Mouse (Mus musculus) liver, adult 2 months (tissue): Measurements from ENCODE around the gene Mical1. TPM values are rescaled to one million over a fixed set of nuclear protein-coding genes. Genes with fewer than 3 reads are reported as not detected.

Source experiments
- DNase-seq: peaks from one replicate; pipeline ENCODE4 v3.0.0-alpha.2; 2011; ENCODE audit warnings: low read depth, low spot score; ENCODE audit errors: extremely low read depth
- H3K27ac ChIP-seq: fragments of 200-500 bp; replicated peaks from 2 replicates; pipeline ENCODE4 v1.5.1; 2012; ENCODE audit warnings: low read depth, mild to moderate bottlenecking, control low read depth, inconsistent platforms, low read length; ENCODE audit not compliant: insufficient read depth
- H3K27me3 ChIP-seq: fragments of 200-500 bp; 2 replicates; pipeline ENCODE4 v1.6.1; 2012; ENCODE audit warnings: mild to moderate bottlenecking, moderate library complexity, low read length, inconsistent platforms; ENCODE audit not compliant: control insufficient read depth, insufficient read depth
- H3K36me3 ChIP-seq: fragments of 200-500 bp; 2 replicates; pipeline ENCODE4 v1.6.1; 2012; ENCODE audit warnings: low read length, inconsistent platforms; ENCODE audit not compliant: control insufficient read depth, insufficient read depth
- H3K4me1 ChIP-seq: fragments of 200-500 bp; 2 replicates; pipeline ENCODE4 v1.6.1; 2011; ENCODE audit warnings: low read length; ENCODE audit not compliant: control insufficient read depth, insufficient read depth
- H3K4me3 ChIP-seq: fragments of 200-500 bp; 2 replicates; pipeline ENCODE4 v1.5.1; 2011; ENCODE audit warnings: low read depth, mild to moderate bottlenecking, control low read depth, low read length, moderate library complexity; ENCODE audit not compliant: insufficient read depth
- H3K79me2 ChIP-seq: fragments of 200-500 bp; 2 replicates; pipeline ENCODE4 v1.6.1; 2012; ENCODE audit warnings: inconsistent platforms, mild to moderate bottlenecking, low read length, moderate library complexity; ENCODE audit not compliant: control insufficient read depth, insufficient read depth
- H3K9ac ChIP-seq: fragments of 200-500 bp; 2 replicates; pipeline ENCODE4 v1.6.1; 2012; ENCODE audit warnings: low read depth, mild to moderate bottlenecking, control low read depth, inconsistent platforms, low read length
- CTCF ChIP-seq: fragments of 200-500 bp; IDR thresholded peaks from 2 replicates; pipeline ENCODE4 v1.5.1; 2011; ENCODE audit warnings: low read depth, low read length, control low read depth
- POLR2A ChIP-seq: fragments of 200-500 bp; IDR thresholded peaks from 2 replicates; pipeline ENCODE4 v1.6.1; 2011; ENCODE audit warnings: low read length, control low read depth; ENCODE audit not compliant: insufficient read depth; ENCODE audit errors: extremely low read depth
- WGBS: fragments of 180-500 bp; shearing (Covaris S2); methylation state at CpG from one replicate; pipeline ENCODE4 v1.1.7; 2018; 5-methylcytosine and 5-hydroxymethylcytosine counted together
- polyA plus RNA-seq: library from polyadenylated mRNA; depleted of rRNA; stranded (reverse); fragments of >200 nt; gene quantifications from 2 replicates; pipeline ENCODE4 v1.2.3, GENCODE M21; 2012
- total RNA-seq: library from RNA; depleted of rRNA; stranded (reverse); fragments of >200 nt; gene quantifications from 2 replicates; pipeline ENCODE4 v1.2.3, GENCODE M21; 2014

The Mical1 gene
- total and polyA plus RNA-seq, 2 experiments: 0.55 to 3.7 TPM

- Histone ChIP-seq H3K9ac (peak within 1 kb of the TSS; percentile 94), H3K79me2 (peaks cover 9% of the 10 kb centered on the region; the same call in 1 of the 2 replicates), H3K4me3 (peak within 1 kb of the TSS; percentile 94), H3K36me3 (peaks cover 6% of the 10 kb centered on the region), H3K27ac (peak within 1 kb of the TSS; percentile 92), H3K4me1 (peaks cover 16% of the 10 kb centered on the region), H3K27me3 (no peaks in the 10 kb centered on the region)
- WGBS: under 1% methylated on average over 49 of the region's 49 CpGs
- TF ChIP-seq POLR2A (peak; percentile 67; the same call in 1 of the 2 replicates), CTCF (no peak)
- peak; percentile 87 for DNase-seq
Measured at GRCm38 (mm10) chr10:41450137-41450670, 25.9 kb upstream of the Mical1 start, which contains the start of gene Zbtb24. Gene Zbtb24, plus strand, starts transcription at chr10:41450383.

GRCm38 (mm10) chr10:41450780-41451522 is 25.2 kb upstream of the Mical1 start:
- peak overlapping the region; percentile 92 for H3K27ac ChIP-seq
- TF ChIP-seq POLR2A: no peak
- no peak for TF ChIP-seq CTCF
- 13% methylated on average over 18 of the region's 18 CpGs for WGBS
- peaks cover 14% of the 10 kb centered on the region for H3K36me3 ChIP-seq
- peaks cover 9% of the 10 kb centered on the region; the same call in 1 of the 2 replicates for H3K79me2 ChIP-seq
- peak; percentile 91 for DNase-seq
- peaks cover 16% of the 10 kb centered on the region for H3K4me1 ChIP-seq
- no peaks in the 10 kb centered on the region for H3K27me3 ChIP-seq
- H3K9ac ChIP-seq: peak overlapping the region; percentile 94
- H3K4me3 ChIP-seq: peak overlapping the region; percentile 94

GRCm38 (mm10) chr10:41451656-41452055 is 24.5 kb upstream of the Mical1 start:
- 70% methylated on average over 9 of the region's 9 CpGs for WGBS
- Histone ChIP-seq H3K36me3 (peaks cover 16% of the 10 kb centered on the region), H3K79me2 (peaks cover 9% of the 10 kb centered on the region; the same call in 1 of the 2 replicates), H3K4me3 (no peak overlapping the region), H3K27ac (peak overlapping the region; percentile 42), H3K27me3 (no peaks in the 10 kb centered on the region), H3K4me1 (peaks cover 16% of the 10 kb centered on the region), H3K9ac (no peak overlapping the region)
- peak; percentile 53 for DNase-seq
- no peak for TF ChIP-seq CTCF
- TF ChIP-seq POLR2A: no peak

GRCm38 (mm10) chr10:41452791-41453190 is 23.3 kb upstream of the Mical1 start:
- TF ChIP-seq CTCF (no peak), POLR2A (no peak)
- H3K4me3 ChIP-seq: no peak overlapping the region
- peaks cover 16% of the 10 kb centered on the region for H3K4me1 ChIP-seq
- no peak overlapping the region for H3K27ac ChIP-seq
- peaks cover 16% of the 10 kb centered on the region for H3K36me3 ChIP-seq
- DNase-seq: peak; percentile 43
- peaks cover 9% of the 10 kb centered on the region; the same call in 1 of the 2 replicates for H3K79me2 ChIP-seq
- H3K9ac ChIP-seq: no peak overlapping the region
- 56% methylated on average over 3 of the region's 3 CpGs for WGBS
- no peaks in the 10 kb centered on the region for H3K27me3 ChIP-seq

- WGBS: 91% methylated on average over 4 of the region's 4 CpGs
Measured at GRCm38 (mm10) chr10:41459990-41460389, 16.1 kb upstream of the Mical1 start.

More at GRCm38 (mm10) chr10:41459990-41460389, 16.1 kb upstream of the Mical1 start:
- Histone ChIP-seq H3K4me3 (no peak overlapping the region), H3K4me1 (no peaks in the 10 kb centered on the region), H3K27me3 (no peaks in the 10 kb centered on the region), H3K9ac (no peak overlapping the region), H3K27ac (no peak overlapping the region), H3K79me2 (no peaks in the 10 kb centered on the region), H3K36me3 (peaks cover 29% of the 10 kb centered on the region)
- DNase-seq: no peak
- TF ChIP-seq CTCF: no peak
- no peak for TF ChIP-seq POLR2A
